Mouse (Mus musculus): Measurements from ENCODE around the gene Rnd1.

Gene Rnd1

DNA sequence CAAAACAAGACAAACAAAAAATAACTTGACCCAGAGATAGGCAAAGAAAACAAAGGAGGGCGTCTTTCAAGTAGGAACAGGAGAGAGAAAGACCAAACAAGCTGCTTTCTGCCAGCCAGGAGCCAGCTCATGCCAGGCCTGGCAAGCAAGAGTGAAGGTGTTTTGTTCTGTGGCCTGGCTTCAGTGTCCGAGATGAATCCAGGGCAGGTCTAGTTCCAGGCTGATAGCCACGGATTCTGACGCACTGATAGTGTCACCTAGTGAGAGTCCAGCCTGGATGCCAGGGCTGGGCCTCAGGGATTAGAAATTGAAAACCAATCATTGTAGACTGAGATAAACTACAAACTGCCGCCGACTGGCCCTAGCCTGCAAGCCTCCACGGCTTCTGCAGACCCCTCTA, 716 bp upstream of the Rnd1 start:
- no peak for DNase-seq (ENCODE audit: low read depth, low spot score)

GRCm38 (mm10) chr15:98676471-98676870, 790 bp downstream of the Rnd1 start:
- DNase-seq (ENCODE audit: low read depth, low spot score) = no peak

GRCm38 (mm10) chr15:98675634-98676250, 1.5 kb downstream of the Rnd1 start:
- DNase-seq (ENCODE audit: low read depth, low spot score) = no peak

GRCm38 (mm10) chr15:98674994-98675545, 2.2 kb downstream of the Rnd1 start:
- DNase-seq (ENCODE audit: low read depth, low spot score) = no peak

- DNase-seq (ENCODE audit: low read depth, low spot score) = no peak
Measured at GRCm38 (mm10) chr15:98674284-98674993, 2.8 kb downstream of the Rnd1 start.

DNA sequence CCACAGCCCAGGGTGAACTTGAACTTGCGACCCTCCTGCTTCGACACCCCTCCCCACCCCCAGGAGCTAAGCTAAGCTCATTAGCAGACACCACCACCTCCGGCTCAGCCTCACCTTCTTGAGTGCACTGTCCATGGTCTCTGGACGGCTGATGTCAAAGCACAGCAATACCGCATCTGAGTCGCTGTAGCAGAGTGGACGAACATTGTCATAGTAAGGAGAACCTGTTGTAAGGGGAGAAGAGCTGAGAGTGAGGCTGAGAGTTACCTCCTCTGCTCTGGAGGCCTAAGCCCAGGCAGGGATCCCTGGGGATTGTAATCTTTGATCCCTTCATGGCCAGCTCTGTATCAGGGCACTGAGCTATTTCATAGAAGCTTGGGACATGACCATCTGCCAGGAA, 3.5 kb downstream of the Rnd1 start:
- no peak for DNase-seq (ENCODE audit: low read depth, low spot score)

DNA sequence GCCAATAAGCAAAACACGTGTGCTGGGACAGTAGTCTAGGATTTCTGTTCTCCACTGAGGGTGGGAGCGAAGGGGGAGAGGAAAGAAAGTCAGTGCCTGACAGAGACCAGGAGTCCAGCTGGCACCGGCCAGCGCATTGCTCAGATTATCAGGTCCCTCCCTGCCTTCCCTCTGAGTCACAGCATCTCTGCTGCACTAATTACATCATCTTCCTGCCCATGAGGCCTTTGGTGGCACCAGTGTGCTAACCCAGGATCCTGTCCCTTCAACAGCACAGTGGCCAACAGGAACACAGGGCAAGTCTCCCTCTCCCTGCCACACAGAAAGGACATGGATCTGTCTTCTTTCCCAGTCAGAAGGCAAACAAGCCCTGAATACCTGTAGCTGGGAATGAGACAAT, 4.7 kb downstream of the Rnd1 start:
- no peak for DNase-seq (ENCODE audit: low read depth, low spot score)

DNA sequence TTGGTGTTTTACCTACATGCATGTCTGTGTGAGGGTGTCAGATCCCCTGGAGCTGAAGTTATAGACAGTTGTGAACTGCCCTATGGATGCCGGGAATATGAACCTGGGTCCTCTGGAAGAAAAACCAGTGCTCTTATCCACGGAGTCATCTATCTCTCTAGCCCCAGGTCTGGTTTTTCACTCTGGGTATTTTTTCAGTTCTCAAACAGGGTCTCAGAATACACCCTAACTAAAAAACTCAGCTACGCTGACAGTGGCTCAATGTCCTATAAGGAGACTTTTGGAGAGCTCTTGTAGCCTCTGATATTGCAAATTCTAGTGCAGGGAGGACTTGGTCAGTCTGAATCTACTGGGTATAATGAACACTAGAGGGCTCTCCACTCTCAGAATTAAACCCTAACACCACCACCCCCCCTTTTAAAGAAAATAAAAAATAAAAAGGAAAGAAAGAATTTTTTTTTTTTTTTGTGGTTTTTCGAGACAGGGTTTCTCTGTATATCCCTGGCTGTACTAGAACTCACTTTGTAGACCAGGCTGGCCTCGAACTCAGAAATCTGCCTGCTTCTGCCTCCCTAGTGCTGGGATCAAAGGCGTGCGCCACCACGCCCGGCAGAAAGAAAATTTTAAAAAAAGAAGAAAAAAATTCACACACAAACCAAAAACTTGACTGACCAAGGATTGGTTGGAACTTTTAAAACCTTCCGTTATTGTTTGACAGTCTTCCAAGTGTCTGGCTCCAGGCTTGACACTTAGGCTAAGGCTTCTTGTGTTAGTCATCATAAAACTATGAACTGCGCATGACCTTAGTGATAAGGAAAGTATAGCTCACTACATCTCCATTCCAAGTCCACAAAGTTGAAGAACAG, 13.0 kb downstream of the Rnd1 start:
- DNase-seq (ENCODE audit: low read depth, low spot score) = no peak

GRCm38 (mm10) chr15:98662567-98663545, 14.4 kb downstream of the Rnd1 start, which contains the start of gene Ddx23:
TSS of gene Ddx23 (minus strand) at chr15:98662894.
- peak; percentile 77 for DNase-seq (ENCODE audit: low read depth, low spot score)

- no peak for DNase-seq (ENCODE audit: low read depth, low spot score)
Measured at GRCm38 (mm10) chr15:98662198-98662566, 15.1 kb downstream of the Rnd1 start.

- DNase-seq (ENCODE audit: low read depth, low spot score) = no peak
Measured at GRCm38 (mm10) chr15:98656982-98657751, 20.1 kb downstream of the Rnd1 start.

DNA sequence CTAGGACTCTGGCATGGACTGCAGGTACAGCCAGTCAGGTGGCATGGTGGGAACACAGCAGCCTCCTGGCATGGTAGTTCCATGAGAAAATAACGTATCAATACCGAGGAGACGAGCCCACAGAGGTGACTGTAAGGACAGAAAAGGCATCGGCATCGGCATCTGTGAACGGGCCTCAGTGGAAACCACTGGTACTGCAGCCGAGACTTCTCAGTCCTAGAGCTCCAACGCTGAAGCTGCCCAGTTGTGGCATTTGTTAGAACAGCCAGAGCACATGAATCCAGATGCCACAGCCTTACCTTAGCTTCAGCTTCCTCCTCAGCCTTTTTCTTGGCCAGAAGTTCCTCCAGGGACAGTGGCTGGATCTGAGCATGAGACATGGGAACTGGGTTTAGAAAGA, 25.1 kb downstream of the Rnd1 start:
- no peak for DNase-seq (ENCODE audit: low read depth, low spot score)

- no peak for DNase-seq (ENCODE audit: low read depth, low spot score)
Measured at GRCm38 (mm10) chr15:98651431-98651830, 25.8 kb downstream of the Rnd1 start.

GRCm38 (mm10) chr15:98648071-98648470, 29.2 kb downstream of the Rnd1 start:
- no peak for DNase-seq (ENCODE audit: low read depth, low spot score)

DNA sequence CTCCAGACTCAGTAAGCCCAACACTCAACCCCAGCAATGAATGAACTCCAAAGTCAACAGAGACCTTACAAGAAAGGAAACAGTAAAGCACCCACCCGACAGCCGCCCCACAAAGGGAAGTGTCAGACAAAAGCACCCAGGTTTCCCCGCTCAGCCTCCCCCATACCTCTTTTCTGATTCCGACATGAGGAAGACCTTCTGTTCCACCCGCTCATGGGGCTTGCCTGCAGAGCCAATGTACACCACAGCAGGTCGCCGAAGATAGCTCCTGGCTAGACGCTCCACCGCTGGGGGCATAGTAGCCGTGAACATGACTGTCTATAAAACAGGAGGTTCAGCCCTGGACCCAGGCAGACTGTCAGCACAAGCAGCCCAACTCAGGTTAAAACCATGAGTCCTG, 30.0 kb downstream of the Rnd1 start:
- DNase-seq (ENCODE audit: low read depth, low spot score) = no peak

DNA sequence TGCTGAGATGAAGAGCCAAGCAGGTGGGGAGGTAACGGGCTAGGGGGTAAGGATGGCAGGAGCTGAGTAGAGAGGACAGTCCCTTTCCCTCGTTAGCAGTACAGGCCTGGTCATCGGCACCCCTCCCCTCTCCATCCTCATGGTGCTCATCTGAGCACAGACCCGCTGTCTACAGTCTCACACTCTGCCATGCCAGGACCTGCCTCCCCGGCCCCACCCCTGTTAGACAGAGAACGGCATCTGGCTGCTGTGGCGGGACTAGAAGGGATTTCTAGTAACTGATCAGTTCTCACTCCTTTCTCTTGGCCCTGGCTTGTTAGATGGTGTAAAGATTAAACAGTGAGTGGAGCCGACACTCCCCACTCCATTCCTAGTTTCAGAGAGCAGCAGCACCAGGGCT, 30.5 kb downstream of the Rnd1 start:
- no peak for DNase-seq (ENCODE audit: low read depth, low spot score)

DNA sequence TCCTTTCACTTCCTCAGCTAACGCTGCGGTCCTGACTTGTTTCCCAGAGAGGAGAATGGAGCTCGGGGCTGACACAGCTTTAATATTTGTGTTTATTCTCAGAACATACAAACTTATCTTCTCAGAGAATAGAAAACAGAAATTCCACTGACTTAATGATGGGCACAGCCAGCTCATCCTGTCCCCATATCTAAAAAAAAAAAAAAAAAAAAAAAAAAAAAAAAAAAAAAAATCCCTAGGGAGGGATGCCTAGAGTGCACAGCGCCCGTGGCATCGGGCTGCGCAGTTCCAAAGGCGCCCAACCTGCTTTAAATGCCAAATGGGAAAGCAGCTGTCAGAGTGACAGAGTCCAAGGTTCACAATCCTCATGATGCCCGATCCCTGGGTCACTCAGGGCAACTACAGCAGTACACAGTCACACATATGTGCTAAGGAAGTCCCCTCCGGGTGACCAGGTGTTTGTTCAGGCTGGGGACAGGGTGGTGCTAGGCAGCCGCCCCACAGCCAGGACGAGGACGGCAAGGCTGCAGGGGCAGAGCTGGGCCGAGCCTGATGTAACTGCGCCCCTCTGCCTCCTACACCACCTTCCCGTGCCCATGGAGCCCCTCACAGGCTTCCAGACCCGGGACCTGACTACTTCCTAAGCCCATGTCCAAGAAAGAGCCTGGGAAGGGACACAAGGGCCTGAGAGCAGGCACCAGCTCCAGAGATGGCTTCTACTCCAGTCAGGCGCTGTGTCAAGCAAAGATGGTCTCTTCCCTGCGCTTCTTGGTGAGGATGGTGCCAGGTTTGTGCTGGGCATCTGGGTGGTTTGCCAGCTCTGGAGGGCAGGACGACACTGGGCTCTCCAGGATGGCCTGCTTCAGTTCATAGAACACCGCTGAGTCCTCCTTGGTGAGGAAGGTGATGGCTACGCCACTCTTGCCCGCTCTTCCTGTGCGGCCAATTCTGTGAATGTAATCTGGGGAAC, 31.9 kb downstream of the Rnd1 start:
- DNase-seq (ENCODE audit: low read depth, low spot score) = no peak

DNA sequence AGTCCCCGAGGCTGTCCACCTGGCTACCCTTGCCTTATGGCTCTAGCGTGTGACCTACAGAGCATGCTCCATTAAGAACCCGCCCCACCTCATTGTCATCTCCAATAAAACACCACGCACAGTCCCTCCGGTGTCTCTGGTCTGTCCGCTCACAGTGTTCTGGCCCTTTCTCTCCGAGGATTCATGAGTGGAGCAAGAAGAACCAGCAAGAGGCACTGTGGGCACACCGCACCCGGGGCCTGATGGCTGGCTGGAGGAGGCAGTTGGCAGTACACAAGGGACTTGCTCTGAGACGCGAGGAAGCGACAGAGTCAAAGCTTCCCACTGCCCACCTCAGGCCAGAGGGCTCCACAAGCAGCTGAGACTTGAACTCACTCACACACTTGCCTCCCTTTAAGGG, 32.9 kb downstream of the Rnd1 start:
- DNase-seq (ENCODE audit: low read depth, low spot score) = no peak

GRCm38 (mm10) chr15:98640157-98640556, 37.1 kb downstream of the Rnd1 start:
- peak; percentile 63 for DNase-seq (ENCODE audit: low read depth, low spot score)
